Mouse (Mus musculus) brain, embryonic 14.5 days (tissue): Measurements from ENCODE around the gene Vkorc1.

ENCODE experiments used
- CTCF ChIP-seq: fragments of 200-500 bp; IDR thresholded peaks from 2 replicates; pipeline ENCODE4 v1.5.1; 2012; ENCODE audit warnings: inconsistent platforms, mild to moderate bottlenecking, moderate library complexity, borderline replicate concordance; ENCODE audit not compliant: insufficient read depth, insufficient read length; ENCODE audit errors: extremely low read depth
- POLR2A ChIP-seq: fragments of 200-500 bp; IDR thresholded peaks from 2 replicates; pipeline ENCODE4 v1.6.1; 2012; ENCODE audit warnings: mild to moderate bottlenecking, inconsistent platforms, borderline replicate concordance; ENCODE audit not compliant: poor library complexity, insufficient read depth, insufficient read length, severe bottlenecking; ENCODE audit errors: extremely low read depth

DNA sequence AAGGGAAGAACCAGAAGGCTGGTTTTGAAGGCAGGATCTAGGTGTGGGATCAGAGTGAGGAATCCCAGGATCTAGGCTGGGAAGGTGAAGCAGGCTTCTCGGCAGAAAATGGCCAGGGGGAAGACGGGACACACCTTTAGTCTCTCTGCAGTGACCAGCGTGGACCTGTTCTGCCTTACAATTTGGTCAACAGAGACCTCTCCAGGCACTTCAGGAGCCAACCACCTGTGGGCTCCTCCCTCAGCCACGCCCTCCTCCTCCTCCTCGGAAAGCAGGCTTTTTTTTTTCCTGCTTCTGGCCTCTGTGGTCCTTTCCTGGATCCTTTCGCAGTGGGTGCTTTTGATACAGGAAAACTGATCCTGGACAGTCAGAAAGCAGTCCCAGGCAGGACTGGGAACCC, 34.5 kb upstream of the Vkorc1 start, which contains the start of gene Prss8:
- no peak for TF ChIP-seq POLR2A
- no peak for TF ChIP-seq CTCF
